Mouse (Mus musculus): ENCODE results near the gene Gm10073. TPM values are rescaled to one million over a fixed set of nuclear protein-coding genes. Genes with fewer than 3 reads are reported as not detected.
"Not testable (repeated sequence)": the region's sequence is repeated elsewhere in the genome, so short reads cannot be mapped to it uniquely, and the experiment has no call there.

Gm10073 gene
- polyA plus RNA-seq, 1 experiment from 2014 or later = 1.9 TPM

DNA sequence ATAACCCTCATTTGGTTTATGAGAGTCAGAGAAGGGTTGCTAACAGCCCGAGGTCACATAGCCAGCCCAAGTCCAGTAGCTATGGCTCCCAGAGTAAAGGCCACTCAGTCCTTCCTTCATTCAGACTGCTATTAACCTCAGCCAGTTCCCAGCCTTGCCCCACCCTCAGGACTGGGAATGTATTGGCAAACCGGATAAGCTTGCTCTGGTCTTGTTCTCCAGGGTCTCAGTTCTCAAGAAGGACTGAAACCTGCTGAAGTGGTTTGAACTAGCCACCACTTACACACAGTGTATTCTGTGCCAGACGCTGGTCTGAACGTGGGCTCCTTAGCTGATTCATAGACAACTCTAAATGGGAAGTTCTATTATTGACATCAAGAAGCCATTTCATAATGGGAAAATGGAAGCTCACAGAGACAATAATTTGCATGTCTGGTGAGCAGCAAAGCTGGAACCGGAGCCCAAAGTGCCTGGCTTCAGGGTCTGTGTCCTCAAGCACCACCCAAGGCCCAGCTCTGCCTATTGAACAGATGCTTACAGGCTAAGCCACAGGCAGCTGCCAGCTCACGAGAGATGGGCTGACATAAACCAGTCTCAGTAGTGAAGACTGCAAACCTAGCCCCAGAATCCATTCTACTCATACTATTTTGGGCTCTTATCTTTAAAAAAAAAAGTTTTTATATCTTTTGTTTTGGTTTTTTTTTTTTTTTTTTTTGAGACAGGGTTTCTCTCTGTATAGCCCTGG lies 8.3 kb upstream of the Gm10073 start:
- Histone ChIP-seq H3K36me3 (ENCODE audit: inconsistent target) (no peaks in the 10 kb centered on the region), H3K79me2 (ENCODE audit: inconsistent target) (no peaks in the 10 kb centered on the region), H3K27ac (no peak overlapping the region), H3K4me3 (ENCODE audit: inconsistent target) (no peak overlapping the region)
- 68% methylated on average over 6 of the region's 6 CpGs for WGBS (ENCODE audit: missing documents)

DNA sequence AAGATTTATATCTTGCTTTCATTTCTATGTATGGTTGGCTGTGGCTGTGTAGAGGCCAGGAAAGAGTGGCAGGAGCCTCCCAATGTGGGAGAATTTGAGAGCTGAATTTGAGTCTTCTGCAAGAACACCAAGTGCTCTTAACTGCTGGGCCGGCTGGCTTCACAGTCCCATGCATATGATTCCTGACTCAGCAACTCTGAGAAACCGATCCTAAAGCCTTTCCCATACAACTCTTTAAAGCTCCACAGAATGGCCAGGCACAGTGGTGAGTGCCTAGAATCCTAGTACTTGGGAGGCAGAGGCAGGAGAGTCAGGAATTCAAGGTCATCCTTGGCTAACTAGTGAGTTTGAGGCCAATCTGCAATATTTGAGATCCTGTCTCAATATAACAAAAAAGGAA lies 6.2 kb upstream of the Gm10073 start:
- no peaks in the 10 kb centered on the region for H3K79me2 ChIP-seq (ENCODE audit: inconsistent target)
- H3K36me3 ChIP-seq (ENCODE audit: inconsistent target) = no peaks in the 10 kb centered on the region
- WGBS (ENCODE audit: missing documents) = 94% methylated on average over 2 of the region's 2 CpGs
- H3K27ac ChIP-seq = no peak overlapping the region
- H3K4me3 ChIP-seq (ENCODE audit: inconsistent target) = no peak overlapping the region

DNA sequence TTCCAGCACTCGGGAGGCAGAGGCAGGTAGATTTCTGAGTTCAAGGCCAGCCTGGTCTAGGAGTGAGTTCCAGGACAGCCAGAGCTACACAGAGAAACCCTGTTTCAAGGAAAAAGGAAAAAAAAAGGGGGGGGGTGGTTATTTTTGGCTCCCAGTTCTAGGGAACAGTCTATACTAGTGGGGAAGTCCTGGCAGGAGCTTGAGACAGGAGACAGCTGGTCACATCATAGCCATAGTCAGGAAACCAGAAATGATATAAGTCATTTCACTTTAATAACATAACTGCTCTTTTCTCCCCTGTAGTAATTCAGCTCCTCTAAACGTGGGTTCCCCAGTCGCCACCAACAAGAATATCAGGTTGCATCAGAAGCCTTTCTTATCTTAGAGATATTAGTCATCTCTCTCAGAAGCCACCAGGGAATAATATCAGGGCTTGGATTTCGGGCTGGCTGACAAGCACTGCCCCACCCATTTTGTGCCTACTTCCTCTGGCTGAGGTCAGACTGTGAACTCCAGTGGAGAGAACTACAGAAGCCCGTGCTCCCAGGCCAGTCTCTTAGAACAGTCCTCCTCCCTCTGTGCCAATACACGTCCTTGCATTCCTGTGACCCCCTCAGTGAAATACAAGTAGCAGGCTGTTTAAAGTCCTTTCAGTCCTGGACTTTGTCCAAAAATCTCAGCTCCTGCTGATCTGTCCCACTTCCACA lies 3.7 kb upstream of the Gm10073 start:
- 23% methylated on average over 6 of the region's 6 CpGs for WGBS (ENCODE audit: missing documents)
- Histone ChIP-seq H3K36me3 (ENCODE audit: inconsistent target) (no peaks in the 10 kb centered on the region), H3K27ac (peak overlapping the region; percentile 12; the same call in 1 of the 2 replicates), H3K4me3 (ENCODE audit: inconsistent target) (no peak overlapping the region), H3K79me2 (ENCODE audit: inconsistent target) (no peaks in the 10 kb centered on the region)

DNA sequence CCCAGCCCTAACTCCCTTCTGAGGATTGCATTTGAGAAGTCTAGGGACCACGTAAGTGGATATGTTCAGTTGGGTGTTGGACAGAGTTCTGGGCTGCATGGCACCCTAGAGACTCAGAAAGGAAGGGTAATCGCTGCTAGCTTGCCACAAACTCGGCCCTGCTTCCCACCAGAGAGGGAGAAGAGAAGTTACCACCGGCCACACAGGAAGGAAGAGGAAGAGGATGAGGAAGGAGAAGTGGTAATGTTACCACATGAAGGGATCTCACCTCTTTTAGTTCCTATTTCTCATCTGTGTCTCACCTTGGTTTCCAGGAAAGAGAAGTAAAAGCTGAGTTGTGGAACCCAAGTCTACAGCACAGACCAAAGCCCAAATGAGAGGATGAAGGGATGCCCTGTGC lies 1.0 kb upstream of the Gm10073 start:
- WGBS (ENCODE audit: missing documents) = 25% methylated on average over 4 of the region's 4 CpGs
- H3K79me2 ChIP-seq (ENCODE audit: inconsistent target) = no peaks in the 10 kb centered on the region

DNA sequence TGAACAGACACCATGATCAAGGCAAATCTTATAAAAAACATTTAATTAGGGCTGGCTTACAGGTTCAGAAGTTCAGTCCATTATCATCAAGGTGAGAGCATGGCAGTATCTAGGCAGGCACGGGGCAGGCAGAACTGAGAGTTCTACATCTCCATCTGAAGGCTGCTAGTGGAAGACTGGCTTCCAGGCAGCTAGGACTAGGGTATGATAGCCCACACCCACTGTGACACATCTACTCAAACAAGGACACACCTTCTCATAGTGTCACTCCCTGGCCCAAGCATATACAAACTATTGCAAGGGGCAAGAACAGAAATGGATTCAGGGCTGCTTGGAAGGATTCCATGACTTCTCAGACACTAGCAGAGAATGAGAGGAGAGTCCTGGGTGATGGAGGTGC lies 1.1 kb downstream of the Gm10073 start:
- not testable (repeated sequence) for H3K79me2 ChIP-seq (ENCODE audit: inconsistent target); H3K36me3 ChIP-seq (ENCODE audit: inconsistent target); H3K27ac ChIP-seq; H3K4me3 ChIP-seq (ENCODE audit: inconsistent target)
- WGBS (ENCODE audit: missing documents) = 100% methylated on average over 1 of the region's 1 CpGs

More for the DNA sequence above, 1.0 kb upstream of the Gm10073 start:
- Histone ChIP-seq H3K36me3 (ENCODE audit: inconsistent target) (no peaks in the 10 kb centered on the region), H3K27ac (no peak overlapping the region), H3K4me3 (ENCODE audit: inconsistent target) (no peak overlapping the region)

DNA sequence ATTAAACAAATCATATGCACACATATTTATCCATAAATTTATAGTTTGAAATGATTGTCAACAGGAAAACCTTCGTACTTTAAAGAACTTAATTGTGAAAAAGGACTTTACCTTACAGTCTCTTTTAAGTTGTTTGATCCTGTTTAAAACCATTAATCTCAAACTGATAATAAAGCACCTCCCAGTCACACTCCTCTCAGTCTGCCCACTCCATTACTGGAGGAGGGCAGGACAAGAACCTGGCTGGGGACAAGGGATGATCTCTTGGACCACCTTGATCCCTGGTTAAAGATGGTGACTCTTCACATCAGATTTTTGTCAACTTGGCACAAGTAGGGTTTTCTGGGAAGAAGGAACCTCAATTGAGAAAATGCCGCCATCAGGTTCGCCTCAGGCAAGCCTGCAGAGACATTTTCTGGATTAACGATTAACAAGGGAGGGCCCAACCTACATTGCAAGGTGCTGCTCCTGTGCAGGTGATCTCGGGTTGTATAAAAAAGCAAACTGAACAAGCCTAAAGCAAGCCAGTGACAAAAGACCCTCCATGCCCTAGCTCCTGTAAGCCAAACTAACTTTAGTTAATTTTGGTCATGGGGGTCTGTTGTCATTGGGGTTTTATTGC lies 1.6 kb downstream of the Gm10073 start:
- Histone ChIP-seq H3K27ac (no peak overlapping the region), H3K79me2 (ENCODE audit: inconsistent target) (no peaks in the 10 kb centered on the region), H3K36me3 (ENCODE audit: inconsistent target) (no peaks in the 10 kb centered on the region), H3K4me3 (ENCODE audit: inconsistent target) (no peak overlapping the region)
- WGBS (ENCODE audit: missing documents) = 96% methylated on average over 5 of the region's 5 CpGs

DNA sequence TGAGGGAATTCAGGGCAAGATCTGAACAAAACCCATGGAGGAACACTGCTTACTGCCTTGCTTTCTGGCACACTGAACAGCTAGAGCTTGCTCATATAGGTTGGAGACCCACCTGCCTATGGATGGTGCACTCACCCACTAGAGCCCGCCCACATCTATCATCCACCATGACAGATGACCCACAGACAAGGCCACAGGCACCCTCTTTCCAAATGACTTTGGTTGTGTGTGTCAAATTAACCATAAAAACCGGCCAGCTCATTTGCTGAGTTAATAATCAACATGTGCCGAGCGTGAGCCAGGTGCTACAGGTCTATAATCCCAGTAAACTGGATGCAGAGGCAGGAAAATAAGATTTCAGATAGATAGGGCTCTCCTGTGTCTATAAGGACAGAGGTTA lies 2.9 kb downstream of the Gm10073 start:
- Histone ChIP-seq H3K4me3 (ENCODE audit: inconsistent target) (no peak overlapping the region), H3K79me2 (ENCODE audit: inconsistent target) (no peaks in the 10 kb centered on the region), H3K36me3 (ENCODE audit: inconsistent target) (no peaks in the 10 kb centered on the region), H3K27ac (no peak overlapping the region)
- WGBS (ENCODE audit: missing documents) = 86% methylated on average over 4 of the region's 4 CpGs

DNA sequence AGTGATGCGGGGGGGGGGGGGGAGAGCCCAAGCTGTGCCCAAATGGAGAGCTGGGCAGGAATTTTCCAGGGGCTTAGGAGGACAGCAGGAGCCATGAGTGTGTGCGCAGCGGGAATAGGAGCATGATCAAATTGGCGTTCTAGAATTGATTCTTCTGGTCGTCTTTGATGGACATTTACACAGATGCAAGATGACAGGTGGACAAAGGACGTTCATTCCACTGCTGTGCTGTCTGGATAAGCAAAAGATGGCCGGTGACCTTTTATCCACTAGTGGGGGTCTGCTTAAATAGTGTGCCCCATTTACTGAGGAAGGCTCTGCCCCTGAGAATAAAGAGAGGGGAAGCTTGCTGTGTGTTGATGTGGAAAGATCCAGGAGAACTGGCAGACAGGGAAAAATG lies 4.3 kb downstream of the Gm10073 start:
- Histone ChIP-seq H3K4me3 (ENCODE audit: inconsistent target) (no peak overlapping the region), H3K27ac (no peak overlapping the region), H3K79me2 (ENCODE audit: inconsistent target) (no peaks in the 10 kb centered on the region), H3K36me3 (ENCODE audit: inconsistent target) (no peaks in the 10 kb centered on the region)
- 91% methylated on average over 7 of the region's 7 CpGs for WGBS (ENCODE audit: missing documents)

DNA sequence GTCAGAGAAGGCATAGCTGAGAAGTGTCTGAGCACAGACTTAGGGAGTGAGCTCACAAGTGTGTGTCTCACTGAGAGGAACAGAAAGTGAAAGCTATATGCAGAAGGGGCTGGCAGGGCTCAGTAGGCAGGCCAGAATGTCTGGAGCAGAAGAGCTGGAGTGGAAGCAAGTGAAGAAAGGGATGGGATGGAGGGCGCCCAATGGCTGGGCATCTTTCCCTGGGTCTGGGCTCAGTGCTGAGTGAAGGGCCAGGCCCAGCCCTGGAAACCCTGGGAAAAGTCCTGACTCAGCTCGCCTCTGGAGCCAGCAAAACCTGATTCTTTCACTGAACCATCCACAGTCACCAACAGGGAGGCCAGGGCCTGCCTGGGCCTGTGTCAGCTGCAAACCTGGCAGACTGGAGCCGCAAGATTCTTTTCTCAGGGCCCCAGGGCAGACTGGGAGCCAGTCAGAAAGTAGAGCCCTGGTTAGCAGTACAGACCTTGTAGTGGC lies 9.5 kb downstream of the Gm10073 start:
- Histone ChIP-seq H3K27ac (peak overlapping the region; percentile 49), H3K4me3 (ENCODE audit: inconsistent target) (no peak overlapping the region), H3K79me2 (ENCODE audit: inconsistent target) (no peaks in the 10 kb centered on the region), H3K36me3 (ENCODE audit: inconsistent target) (no peaks in the 10 kb centered on the region)
- 76% methylated on average over 2 of the region's 3 CpGs for WGBS (ENCODE audit: missing documents)

DNA sequence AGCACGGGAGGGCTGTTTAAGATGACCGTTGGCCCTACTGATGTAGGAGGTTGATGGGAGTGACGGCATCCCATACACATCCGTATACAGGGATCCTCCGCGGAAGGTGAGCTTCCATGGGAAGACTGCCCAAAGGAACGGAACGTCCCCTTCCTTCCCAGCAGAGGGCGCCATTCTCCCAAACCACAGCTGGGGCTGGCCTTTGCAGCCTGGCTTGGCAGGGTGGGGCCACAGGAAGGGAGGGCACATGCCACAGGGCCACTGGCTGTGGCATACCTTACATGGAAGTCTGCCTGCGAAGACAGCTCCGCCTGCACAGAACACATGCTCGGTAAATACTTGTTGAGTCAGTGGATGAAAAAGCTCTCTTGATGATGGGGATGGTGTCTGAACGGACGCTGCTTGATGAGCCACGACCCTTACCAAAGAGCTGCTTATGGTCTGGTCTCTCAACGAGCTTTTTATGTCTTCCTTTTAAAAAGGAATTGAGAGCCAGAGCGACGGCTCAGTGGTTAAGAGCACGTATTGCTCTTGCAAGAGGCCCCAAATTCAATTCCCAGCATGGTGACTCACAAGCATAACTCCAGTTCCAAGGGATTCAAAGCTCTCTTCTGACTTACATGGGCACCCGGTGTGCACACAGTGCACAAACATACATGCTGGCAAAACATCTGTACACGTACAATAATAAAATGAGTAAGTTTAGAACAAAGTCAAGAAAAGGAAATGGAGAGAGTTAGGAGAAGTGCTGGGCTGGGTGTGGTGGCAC lies 12.0 kb downstream of the Gm10073 start:
- no peaks in the 10 kb centered on the region for H3K36me3 ChIP-seq (ENCODE audit: inconsistent target)
- no peak overlapping the region for H3K27ac ChIP-seq
- no peaks in the 10 kb centered on the region for H3K79me2 ChIP-seq (ENCODE audit: inconsistent target)
- no peak overlapping the region for H3K4me3 ChIP-seq (ENCODE audit: inconsistent target)
- WGBS (ENCODE audit: missing documents) = 21% methylated on average over 20 of the region's 21 CpGs

DNA sequence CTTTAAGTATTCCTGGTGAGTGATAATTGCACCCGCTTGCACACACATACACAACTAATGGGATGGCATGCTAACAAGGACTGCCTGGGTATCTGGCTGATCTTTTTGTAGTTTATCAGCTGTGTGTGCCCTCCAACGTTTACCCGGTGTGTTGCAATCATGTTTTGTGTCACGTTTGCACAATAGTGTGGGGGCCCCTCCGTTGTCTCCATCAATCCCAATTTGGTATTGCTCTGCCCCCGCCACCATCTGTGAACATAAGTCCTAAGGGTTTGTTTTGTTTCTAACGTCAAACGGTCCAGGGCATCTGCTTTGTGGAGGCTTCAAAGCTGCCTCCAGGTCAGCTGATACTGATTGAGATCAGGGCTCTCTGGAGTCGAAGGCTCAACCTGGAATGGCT lies 13.4 kb downstream of the Gm10073 start:
- 32% methylated on average over 9 of the region's 9 CpGs for WGBS (ENCODE audit: missing documents)
- no peak overlapping the region for H3K4me3 ChIP-seq (ENCODE audit: inconsistent target)
- H3K27ac ChIP-seq = no peak overlapping the region

DNA sequence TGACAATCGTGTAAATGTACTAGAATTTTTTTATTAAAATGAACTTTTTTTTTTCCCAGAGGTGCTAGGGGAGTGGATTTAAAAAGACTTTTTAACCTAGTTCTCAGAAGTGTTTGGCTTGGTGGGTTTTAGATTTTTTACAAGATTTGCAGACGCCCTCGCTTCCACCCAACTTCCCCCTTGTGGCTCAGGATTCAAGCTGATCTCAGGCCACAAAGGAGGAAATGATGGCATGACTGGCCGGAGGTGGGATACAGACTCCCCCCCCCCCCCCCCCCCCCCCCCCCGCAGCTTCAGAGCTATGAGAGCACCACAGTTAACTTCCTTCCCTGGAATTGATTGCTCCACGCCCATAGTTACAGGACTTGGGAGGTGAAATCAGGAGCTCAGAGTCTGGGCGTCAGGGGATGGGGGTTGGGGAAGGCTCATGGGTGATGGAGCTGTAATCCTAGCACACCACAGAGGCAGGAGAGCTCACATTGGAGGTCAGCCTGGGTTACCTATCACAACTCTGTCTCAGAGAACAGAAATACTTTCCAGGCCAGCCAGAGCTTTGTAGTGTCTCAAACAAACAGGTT lies 17.1 kb downstream of the Gm10073 start:
- Histone ChIP-seq H3K79me2 (ENCODE audit: inconsistent target) (no peaks in the 10 kb centered on the region), H3K36me3 (ENCODE audit: inconsistent target) (no peaks in the 10 kb centered on the region), H3K27ac (no peak overlapping the region), H3K4me3 (ENCODE audit: inconsistent target) (no peak overlapping the region)
- 0% methylated on average over 4 of the region's 7 CpGs for WGBS (ENCODE audit: missing documents)

More for the DNA sequence above, 13.4 kb downstream of the Gm10073 start:
- no peaks in the 10 kb centered on the region for H3K79me2 ChIP-seq (ENCODE audit: inconsistent target)
- H3K36me3 ChIP-seq (ENCODE audit: inconsistent target) = no peaks in the 10 kb centered on the region

DNA sequence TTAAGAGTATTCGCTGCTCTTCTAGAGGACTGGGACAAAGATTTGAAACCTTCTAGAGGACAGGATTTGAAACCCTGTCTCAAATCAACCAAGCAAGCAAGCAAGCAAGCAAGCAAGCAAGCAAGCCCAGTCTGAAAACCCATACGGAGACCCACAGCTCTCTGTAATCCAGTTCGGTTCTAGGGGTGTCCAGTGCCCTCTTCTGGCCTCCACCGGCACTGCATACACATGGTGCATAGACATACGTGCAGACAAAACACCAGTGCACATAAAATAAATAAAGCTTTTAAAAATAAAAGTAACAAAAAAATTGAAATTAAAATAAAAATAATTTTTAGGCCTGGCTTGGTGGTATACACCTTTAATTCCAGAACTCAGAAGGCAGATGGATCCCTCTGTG lies 19.2 kb downstream of the Gm10073 start:
- no peaks in the 10 kb centered on the region for H3K36me3 ChIP-seq (ENCODE audit: inconsistent target)
- WGBS (ENCODE audit: missing documents) = 95% methylated on average over 5 of the region's 5 CpGs
- H3K4me3 ChIP-seq (ENCODE audit: inconsistent target) = no peak overlapping the region
- no peaks in the 10 kb centered on the region for H3K79me2 ChIP-seq (ENCODE audit: inconsistent target)
- no peak overlapping the region for H3K27ac ChIP-seq

DNA sequence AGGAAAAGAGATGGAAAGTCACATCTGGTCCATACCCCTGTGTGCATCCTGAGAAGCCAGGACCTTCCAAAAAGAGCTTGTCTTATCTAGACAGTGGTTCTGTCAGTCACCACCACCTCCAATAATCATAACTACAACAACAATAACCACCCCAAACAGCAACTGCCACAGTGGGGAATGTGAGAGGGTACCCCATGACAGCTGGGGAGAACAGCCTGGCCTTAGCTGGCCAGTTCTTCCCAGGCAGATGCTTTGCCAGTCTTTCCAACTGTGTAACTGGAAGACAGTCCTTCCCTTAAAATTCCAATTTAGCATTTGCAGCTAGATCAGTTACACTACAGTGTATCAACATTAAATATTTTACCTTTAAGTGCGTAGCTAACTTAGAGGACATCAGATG lies 22.4 kb downstream of the Gm10073 start:
- H3K79me2 ChIP-seq (ENCODE audit: inconsistent target) = no peaks in the 10 kb centered on the region
- WGBS (ENCODE audit: missing documents) = 92% methylated on average over 1 of the region's 1 CpGs
- no peak overlapping the region for H3K4me3 ChIP-seq (ENCODE audit: inconsistent target)
- H3K27ac ChIP-seq = no peak overlapping the region
- no peaks in the 10 kb centered on the region for H3K36me3 ChIP-seq (ENCODE audit: inconsistent target)

All from macrophage (primary cell).